In the genomic region with DNA sequence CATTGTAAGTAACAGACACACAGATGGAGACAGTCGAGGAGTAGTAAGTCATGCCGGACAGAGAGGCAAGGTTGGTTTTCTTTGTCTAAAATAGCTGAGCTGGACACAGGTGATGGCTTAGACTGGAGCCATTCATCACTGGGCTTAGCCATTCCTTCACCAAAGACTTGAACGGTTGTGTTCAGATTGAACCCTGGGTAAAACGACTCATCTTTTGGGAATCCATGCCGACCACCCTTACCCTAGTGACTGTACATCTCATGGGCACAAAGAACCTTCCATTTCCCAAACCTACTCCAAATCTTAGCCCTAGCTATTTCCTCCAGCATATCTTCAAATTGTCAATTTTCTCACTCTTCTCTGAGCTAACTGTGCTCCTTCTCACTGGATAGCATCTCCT, we compare ENCODE assay signal across 17 mouse cellular contexts. TPM values are rescaled to one million over a fixed set of nuclear protein-coding genes. Genes with fewer than 3 reads are reported as not detected.
"Had no signal": no experiment of that assay in that cellular context is flagged by ENCODE, and none has a peak within 500 bp of the region (broad histone marks: within the 10 kb centered on the region; RNA-seq: fewer than 3 reads in every experiment).

No protein-coding gene starts in this region.

- DNase-seq: kidney, postnatal 4 days; liver, embryonic 13.5 days; lung, adult 2 months; lung, postnatal 14 days; lung, postnatal 4 days; thymus, adult 2 months; thymus, postnatal 14 days; thymus, postnatal 4 days had no signal

- H3K9me3 ChIP-seq: limb, embryonic 12.5 days; liver, embryonic 13.5 days; midbrain, embryonic 12.5 days; midbrain, embryonic 15.5 days; neural tube, embryonic 13.5 days had no signal

- H3K4me1 ChIP-seq: midbrain, embryonic 12.5 days; midbrain, embryonic 15.5 days had no signal

- H3K9ac ChIP-seq: limb, embryonic 12.5 days; liver, embryonic 13.5 days; midbrain, embryonic 12.5 days; midbrain, embryonic 15.5 days; neural tube, embryonic 13.5 days had no signal

- H3K27me3 ChIP-seq: liver, embryonic 13.5 days; midbrain, embryonic 12.5 days; midbrain, embryonic 15.5 days; neural tube, embryonic 13.5 days had no signal

- H3K27ac ChIP-seq: left cerebral cortex, adult 2 months; limb, embryonic 12.5 days; liver, embryonic 13.5 days; midbrain, embryonic 12.5 days; midbrain, embryonic 15.5 days; stomach, postnatal 0 days had no signal

- H3K4me3 ChIP-seq: left cerebral cortex, adult 2 months; limb, embryonic 12.5 days; liver, embryonic 13.5 days; midbrain, embryonic 12.5 days; midbrain, embryonic 15.5 days; myocyte; neural tube, embryonic 13.5 days had no signal

- H3K36me3 ChIP-seq: limb, embryonic 12.5 days; liver, embryonic 13.5 days; midbrain, embryonic 12.5 days; midbrain, embryonic 15.5 days; neural tube, embryonic 13.5 days had no signal

- H3K4me2 ChIP-seq: limb, embryonic 12.5 days; liver, embryonic 13.5 days; midbrain, embryonic 12.5 days; midbrain, embryonic 15.5 days had no signal

RNA-seq across cellular contexts. Expression of a gene that starts 30.9 kb away (rescaled TPM):
- total RNA-seq: megakaryocyte progenitor cell, adult 5-6 weeks; monocyte, adult 5-6 weeks had no signal
